Mouse (Mus musculus): ENCODE measurements around the gene Zfp866. TPM values are rescaled to one million over a fixed set of nuclear protein-coding genes. Genes with fewer than 3 reads are reported as not detected.

Gene Zfp866
- polyA plus RNA-seq, 1 experiment, result 41.1 TPM

DNA sequence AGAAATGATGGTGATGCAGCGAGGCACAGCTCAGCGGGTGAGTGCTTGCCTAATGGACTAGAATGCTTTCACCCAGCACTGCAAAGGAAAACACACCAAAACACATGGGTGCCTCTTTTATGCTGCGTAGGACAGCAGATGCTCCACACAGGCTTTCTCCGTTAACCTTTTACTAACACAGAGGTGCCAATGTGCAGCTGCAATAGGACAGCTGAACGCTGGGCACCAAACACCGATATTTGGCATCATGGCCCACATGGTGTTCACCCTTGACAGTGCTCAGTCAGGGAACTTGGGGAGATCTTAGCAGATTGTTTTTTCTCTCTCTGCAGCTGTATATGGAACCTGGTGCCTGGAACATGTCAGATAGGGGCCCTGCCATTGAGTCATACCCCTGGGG is 3.9 kb upstream of the Zfp866 start:
- H3K9ac ChIP-seq (ENCODE audit: low read depth, poor library complexity, severe bottlenecking), result no peak overlapping the region
- no peaks in the 10 kb centered on the region for H3K4me1 ChIP-seq (ENCODE audit: control insufficient read depth, insufficient read depth, low read length)
- H3K4me3 ChIP-seq (ENCODE audit: low read depth, low read length), result no peak overlapping the region
- no peaks in the 10 kb centered on the region for H3K27me3 ChIP-seq (ENCODE audit: control insufficient read depth, insufficient read depth, low read length, poor library complexity, severe bottlenecking)
- H3K27ac ChIP-seq (ENCODE audit: insufficient read depth, low read length), result no peak overlapping the region
- H3K36me3 ChIP-seq (ENCODE audit: control insufficient read depth, insufficient read depth, low read length, poor library complexity, severe bottlenecking), result peaks cover 67% of the 10 kb centered on the region
- no peaks in the 10 kb centered on the region for H3K9me3 ChIP-seq (replicated peaks; ENCODE audit: control insufficient read depth, insufficient read depth, low read length, poor library complexity, severe bottlenecking)
- TF ChIP-seq POLR2A (IDR thresholded peaks at IDR 0.05; ENCODE audit: insufficient read depth, low read length), result no peak
- TF ChIP-seq CTCF (IDR thresholded peaks at IDR 0.05; ENCODE audit: low read depth, low read length), result no peak
- no peak for TF ChIP-seq EP300 (IDR thresholded peaks at IDR 0.05; ENCODE audit: insufficient read depth, low read depth, low read length)

DNA sequence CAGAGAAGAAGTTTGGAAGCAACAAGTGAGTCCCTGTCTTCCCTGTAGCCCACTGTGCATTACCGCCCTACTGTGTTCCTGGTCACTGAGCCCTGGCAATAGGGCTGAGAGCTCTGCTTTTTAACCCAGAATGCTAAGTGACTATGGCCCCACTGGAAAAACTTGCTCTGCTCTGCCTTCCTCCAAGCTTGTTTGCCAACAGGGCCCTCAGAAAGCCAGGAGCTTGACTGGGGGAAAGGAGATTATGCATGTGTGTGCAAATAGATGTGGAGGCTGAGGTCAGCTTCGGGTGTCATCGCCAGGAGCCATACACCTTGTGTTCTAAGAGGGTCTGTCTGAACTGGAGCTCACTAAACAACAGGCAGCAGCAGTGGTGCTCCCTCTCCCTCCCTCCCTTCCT is 3.1 kb upstream of the Zfp866 start:
- Histone ChIP-seq H3K27ac (ENCODE audit: insufficient read depth, low read length) (no peak overlapping the region), H3K4me1 (ENCODE audit: control insufficient read depth, insufficient read depth, low read length) (no peaks in the 10 kb centered on the region), H3K27me3 (ENCODE audit: control insufficient read depth, insufficient read depth, low read length, poor library complexity, severe bottlenecking) (no peaks in the 10 kb centered on the region), H3K36me3 (ENCODE audit: control insufficient read depth, insufficient read depth, low read length, poor library complexity, severe bottlenecking) (peaks cover 59% of the 10 kb centered on the region), H3K9ac (ENCODE audit: low read depth, poor library complexity, severe bottlenecking) (no peak overlapping the region), H3K9me3 (replicated peaks; ENCODE audit: control insufficient read depth, insufficient read depth, low read length, poor library complexity, severe bottlenecking) (no peaks in the 10 kb centered on the region), H3K4me3 (ENCODE audit: low read depth, low read length) (no peak overlapping the region)
- TF ChIP-seq EP300 (IDR thresholded peaks at IDR 0.05; ENCODE audit: insufficient read depth, low read depth, low read length) (no peak), POLR2A (IDR thresholded peaks at IDR 0.05; ENCODE audit: insufficient read depth, low read length) (no peak), CTCF (IDR thresholded peaks at IDR 0.05; ENCODE audit: low read depth, low read length) (no peak)

DNA sequence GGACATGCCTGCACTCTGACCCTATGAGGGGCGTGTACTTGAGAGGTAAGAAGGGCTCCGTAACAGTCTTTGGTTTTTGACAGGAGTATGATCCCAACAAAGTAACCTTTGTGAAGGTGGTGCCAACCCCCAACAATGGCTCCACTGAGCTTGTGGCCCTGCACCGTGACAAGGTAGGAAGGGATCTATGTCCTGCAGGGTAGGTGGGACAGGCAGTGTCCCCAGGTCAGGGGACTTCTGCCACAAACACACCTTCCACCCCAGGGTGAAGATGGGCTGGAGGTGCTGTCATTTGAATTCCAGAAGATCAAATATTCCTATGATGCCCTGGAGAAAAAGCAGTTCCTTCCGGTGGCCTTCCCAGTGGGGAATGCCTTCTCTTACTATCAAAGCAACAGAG is 2.7 kb upstream of the Zfp866 start:
- no peaks in the 10 kb centered on the region for H3K9me3 ChIP-seq (replicated peaks; ENCODE audit: control insufficient read depth, insufficient read depth, low read length, poor library complexity, severe bottlenecking)
- peaks cover 54% of the 10 kb centered on the region for H3K36me3 ChIP-seq (ENCODE audit: control insufficient read depth, insufficient read depth, low read length, poor library complexity, severe bottlenecking)
- H3K27me3 ChIP-seq (ENCODE audit: control insufficient read depth, insufficient read depth, low read length, poor library complexity, severe bottlenecking), result no peaks in the 10 kb centered on the region
- no peak overlapping the region for H3K27ac ChIP-seq (ENCODE audit: insufficient read depth, low read length)
- H3K4me1 ChIP-seq (ENCODE audit: control insufficient read depth, insufficient read depth, low read length), result no peaks in the 10 kb centered on the region
- H3K4me3 ChIP-seq (ENCODE audit: low read depth, low read length), result no peak overlapping the region
- no peak for TF ChIP-seq CTCF (IDR thresholded peaks at IDR 0.05; ENCODE audit: low read depth, low read length)
- no peak for TF ChIP-seq POLR2A (IDR thresholded peaks at IDR 0.05; ENCODE audit: insufficient read depth, low read length)
- TF ChIP-seq EP300 (IDR thresholded peaks at IDR 0.05; ENCODE audit: insufficient read depth, low read depth, low read length), result no peak
- H3K9ac ChIP-seq (ENCODE audit: low read depth, poor library complexity, severe bottlenecking), result no peak overlapping the region

DNA sequence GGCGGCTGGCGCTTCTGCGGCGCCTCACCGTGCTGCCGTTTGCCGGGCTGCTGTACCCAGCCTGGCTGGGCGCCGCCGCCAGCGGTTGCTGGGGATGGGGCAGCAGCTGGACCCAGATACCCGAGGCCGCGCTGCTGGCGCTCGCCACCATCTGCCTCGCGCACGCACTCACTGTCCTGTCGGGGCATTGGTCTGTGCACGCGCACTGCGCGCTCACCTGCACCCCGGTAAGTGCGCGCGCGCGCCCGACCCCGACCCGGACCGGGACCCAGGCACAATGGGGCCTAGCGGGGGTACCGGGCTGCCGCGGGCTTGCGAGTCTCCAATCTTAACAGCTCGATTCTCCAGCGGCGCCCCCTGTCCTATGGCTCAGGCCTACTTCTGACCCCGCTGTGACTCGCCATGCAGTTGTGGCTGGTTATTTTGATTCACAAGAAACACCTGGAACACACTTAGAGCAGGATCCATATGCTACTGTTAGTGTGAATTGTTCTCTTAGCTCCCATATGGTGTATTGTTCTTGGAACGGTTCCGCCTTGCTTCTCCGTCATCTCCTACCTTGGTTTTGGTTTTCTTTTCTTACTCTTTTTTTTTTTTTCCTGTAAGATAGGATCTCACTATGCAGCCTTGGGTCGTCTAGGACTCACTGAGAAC is 564 bp upstream of the Zfp866 start:
- Histone ChIP-seq H3K9me3 (replicated peaks; ENCODE audit: control insufficient read depth, insufficient read depth, low read length, poor library complexity, severe bottlenecking) (no peaks in the 10 kb centered on the region), H3K9ac (ENCODE audit: low read depth, poor library complexity, severe bottlenecking) (peak overlapping the region; percentile 96), H3K27me3 (ENCODE audit: control insufficient read depth, insufficient read depth, low read length, poor library complexity, severe bottlenecking) (no peaks in the 10 kb centered on the region), H3K27ac (ENCODE audit: insufficient read depth, low read length) (peak overlapping the region; percentile 2), H3K4me3 (ENCODE audit: low read depth, low read length) (peak overlapping the region; percentile 94), H3K36me3 (ENCODE audit: control insufficient read depth, insufficient read depth, low read length, poor library complexity, severe bottlenecking) (peaks cover 34% of the 10 kb centered on the region), H3K4me1 (ENCODE audit: control insufficient read depth, insufficient read depth, low read length) (no peaks in the 10 kb centered on the region)
- TF ChIP-seq POLR2A (IDR thresholded peaks at IDR 0.05; ENCODE audit: insufficient read depth, low read length) (no peak), EP300 (IDR thresholded peaks at IDR 0.05; ENCODE audit: insufficient read depth, low read depth, low read length) (no peak), CTCF (IDR thresholded peaks at IDR 0.05; ENCODE audit: low read depth, low read length) (no peak)

DNA sequence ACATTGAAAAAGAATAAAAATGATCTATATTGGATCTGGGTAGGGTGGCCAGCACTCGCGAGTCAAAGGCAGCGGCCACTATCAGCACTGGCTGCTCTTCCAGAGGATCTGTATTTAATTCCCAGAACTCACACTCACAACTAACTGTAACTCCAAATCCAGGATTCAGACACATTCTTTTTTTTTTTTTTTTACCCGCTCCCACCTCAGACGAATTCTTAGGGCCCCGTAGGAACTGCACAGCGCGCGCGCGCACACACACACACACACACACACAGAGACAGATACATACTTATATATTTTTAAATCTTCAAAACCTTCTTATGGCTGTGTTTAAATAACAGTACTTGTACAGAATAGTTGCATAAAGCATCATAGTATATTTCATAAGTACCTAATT is 614 bp downstream of the Zfp866 start:
- Histone ChIP-seq H3K4me3 (ENCODE audit: low read depth, low read length) (peak overlapping the region; percentile 94), H3K4me1 (ENCODE audit: control insufficient read depth, insufficient read depth, low read length) (no peaks in the 10 kb centered on the region), H3K9ac (ENCODE audit: low read depth, poor library complexity, severe bottlenecking) (peak overlapping the region; percentile 96), H3K9me3 (replicated peaks; ENCODE audit: control insufficient read depth, insufficient read depth, low read length, poor library complexity, severe bottlenecking) (no peaks in the 10 kb centered on the region), H3K36me3 (ENCODE audit: control insufficient read depth, insufficient read depth, low read length, poor library complexity, severe bottlenecking) (peaks cover 22% of the 10 kb centered on the region), H3K27me3 (ENCODE audit: control insufficient read depth, insufficient read depth, low read length, poor library complexity, severe bottlenecking) (no peaks in the 10 kb centered on the region), H3K27ac (ENCODE audit: insufficient read depth, low read length) (peak overlapping the region; percentile 94)
- TF ChIP-seq CTCF (IDR thresholded peaks at IDR 0.05; ENCODE audit: low read depth, low read length), result no peak
- TF ChIP-seq POLR2A (IDR thresholded peaks at IDR 0.05; ENCODE audit: insufficient read depth, low read length), result no peak
- TF ChIP-seq EP300 (IDR thresholded peaks at IDR 0.05; ENCODE audit: insufficient read depth, low read depth, low read length), result no peak

DNA sequence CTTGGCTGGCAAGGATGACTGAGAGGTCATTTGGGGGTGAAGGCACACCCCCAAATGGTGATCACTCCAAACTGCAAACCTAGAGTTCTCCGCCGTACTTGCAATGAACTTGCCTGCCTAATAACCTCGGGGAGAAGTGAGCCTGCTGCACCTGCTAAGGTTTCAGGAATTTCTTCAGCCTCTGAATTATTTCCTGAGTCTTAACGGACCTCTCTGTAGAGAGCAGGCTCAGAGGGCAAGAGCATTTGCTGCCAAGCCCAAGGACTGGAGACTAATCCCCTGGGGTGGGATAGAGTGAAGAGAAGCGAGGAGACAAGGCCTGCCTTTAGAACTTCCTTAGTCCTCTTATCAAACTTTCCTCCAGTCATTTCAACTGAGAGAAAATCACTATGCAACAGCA is 1.2 kb downstream of the Zfp866 start:
- H3K4me3 ChIP-seq (ENCODE audit: low read depth, low read length), result peak overlapping the region; percentile 17; the same call in 1 of the 2 replicates
- no peaks in the 10 kb centered on the region for H3K9me3 ChIP-seq (replicated peaks; ENCODE audit: control insufficient read depth, insufficient read depth, low read length, poor library complexity, severe bottlenecking)
- H3K27me3 ChIP-seq (ENCODE audit: control insufficient read depth, insufficient read depth, low read length, poor library complexity, severe bottlenecking), result no peaks in the 10 kb centered on the region
- peak overlapping the region; percentile 94 for H3K27ac ChIP-seq (ENCODE audit: insufficient read depth, low read length)
- TF ChIP-seq EP300 (IDR thresholded peaks at IDR 0.05; ENCODE audit: insufficient read depth, low read depth, low read length), result no peak
- no peak for TF ChIP-seq POLR2A (IDR thresholded peaks at IDR 0.05; ENCODE audit: insufficient read depth, low read length)
- TF ChIP-seq CTCF (IDR thresholded peaks at IDR 0.05; ENCODE audit: low read depth, low read length), result no peak
- H3K36me3 ChIP-seq (ENCODE audit: control insufficient read depth, insufficient read depth, low read length, poor library complexity, severe bottlenecking), result peaks cover 16% of the 10 kb centered on the region
- peak overlapping the region; percentile 96 for H3K9ac ChIP-seq (ENCODE audit: low read depth, poor library complexity, severe bottlenecking)
- H3K4me1 ChIP-seq (ENCODE audit: control insufficient read depth, insufficient read depth, low read length), result no peaks in the 10 kb centered on the region

Measured in ES-Bruce4 (cell line).